Mouse (Mus musculus): ENCODE results near the gene Lgr5.

DNA sequence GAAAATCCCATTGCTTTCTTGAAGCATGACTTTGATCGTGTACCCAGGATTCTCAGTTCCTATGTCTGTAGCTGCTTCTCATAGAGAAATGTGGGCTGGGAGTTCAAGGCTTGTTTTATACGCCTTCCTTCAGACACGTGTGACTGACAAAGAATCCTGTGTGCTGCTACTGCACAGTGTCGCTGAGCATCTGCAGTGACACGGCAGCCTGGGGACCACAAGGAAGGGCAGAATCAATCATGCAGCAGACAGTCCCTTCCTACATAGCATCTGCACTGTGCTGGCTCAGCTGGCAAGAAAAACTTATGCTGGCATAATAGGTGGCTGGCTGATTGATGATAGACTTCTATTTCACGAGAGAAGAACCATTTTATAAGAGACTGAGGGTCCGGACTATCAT is 122.5 kb downstream of the Lgr5 start:
- TF ChIP-seq GATA1 (IDR thresholded peaks at IDR 0.05; ENCODE audit: borderline replicate concordance, low read length) (no peak), CTCF (IDR thresholded peaks at IDR 0.05; ENCODE audit: low read depth, low read length) (no peak), GATA2 (IDR thresholded peaks at IDR 0.05; ENCODE audit: borderline replicate concordance, low read depth, low read length) (no peak), POLR2AphosphoS5 (IDR thresholded peaks at IDR 0.05; ENCODE audit: insufficient replicate concordance, low read depth, low read length) (no peak)
